Mouse (Mus musculus): ENCODE data around the gene Slc9b2.

GRCm38 (mm10) chr3:135260233-135260632, 47.3 kb upstream of the Slc9b2 start:
- no peak for TF ChIP-seq CTCF (IDR thresholded peaks at IDR 0.05; ENCODE audit: extremely low read depth, insufficient read depth, low read length)
- TF ChIP-seq POLR2A (IDR thresholded peaks at IDR 0.05; ENCODE audit: extremely low read depth, insufficient read depth, low read length): no peak

Measured in cortical plate, adult 2 months (tissue).